Mouse (Mus musculus): Measurements from ENCODE around the gene Tnpo1.

Gene Tnpo1

GRCm38 (mm10) chr13:98926213-98926957, at the start of gene Tnpo1:
TSS of gene Tnpo1 (minus strand) at chr13:98926384.
- peak; percentile 91 for DNase-seq (ENCODE audit: low spot score)

GRCm38 (mm10) chr13:98972090-98972489, 45.9 kb upstream of the Tnpo1 start:
- DNase-seq (ENCODE audit: low spot score), result no peak

- no peak for DNase-seq (ENCODE audit: low spot score)
These were observed 45.5 kb upstream of the Tnpo1 start for GRCm38 (mm10) chr13:98971641-98972040.

- DNase-seq (ENCODE audit: low spot score), result no peak
These were observed 42.3 kb upstream of the Tnpo1 start for GRCm38 (mm10) chr13:98968517-98968916.

- DNase-seq (ENCODE audit: low spot score), result no peak
These were observed 41.8 kb upstream of the Tnpo1 start for GRCm38 (mm10) chr13:98967942-98968341.

- DNase-seq (ENCODE audit: low spot score), result no peak
These were observed 40.4 kb upstream of the Tnpo1 start for GRCm38 (mm10) chr13:98966583-98966982.

- no peak for DNase-seq (ENCODE audit: low spot score)
These were observed 37.4 kb upstream of the Tnpo1 start for GRCm38 (mm10) chr13:98963612-98964011.

GRCm38 (mm10) chr13:98958177-98958576, 32.0 kb upstream of the Tnpo1 start:
- DNase-seq (ENCODE audit: low spot score), result no peak

- DNase-seq (ENCODE audit: low spot score), result no peak
These were observed 30.0 kb upstream of the Tnpo1 start for GRCm38 (mm10) chr13:98956209-98956608.

- no peak for DNase-seq (ENCODE audit: low spot score)
These were observed 29.5 kb upstream of the Tnpo1 start for GRCm38 (mm10) chr13:98955676-98956075.

- DNase-seq (ENCODE audit: low spot score), result peak; percentile 15
These were observed 29.0 kb upstream of the Tnpo1 start for GRCm38 (mm10) chr13:98955226-98955625.

- DNase-seq (ENCODE audit: low spot score), result no peak
These were observed 27.6 kb upstream of the Tnpo1 start for GRCm38 (mm10) chr13:98953830-98954229.

GRCm38 (mm10) chr13:98951951-98952350, 25.8 kb upstream of the Tnpo1 start:
- DNase-seq (ENCODE audit: low spot score), result no peak

- no peak for DNase-seq (ENCODE audit: low spot score)
These were observed 22.0 kb upstream of the Tnpo1 start for GRCm38 (mm10) chr13:98948146-98948545.

GRCm38 (mm10) chr13:98946434-98946833, 20.2 kb upstream of the Tnpo1 start:
- no peak for DNase-seq (ENCODE audit: low spot score)

- DNase-seq (ENCODE audit: low spot score), result no peak
These were observed 19.7 kb upstream of the Tnpo1 start for GRCm38 (mm10) chr13:98945908-98946307.

GRCm38 (mm10) chr13:98945381-98945780, 19.2 kb upstream of the Tnpo1 start:
- DNase-seq (ENCODE audit: low spot score), result no peak

GRCm38 (mm10) chr13:98944620-98945081, 18.5 kb upstream of the Tnpo1 start:
- no peak for DNase-seq (ENCODE audit: low spot score)

- DNase-seq (ENCODE audit: low spot score), result no peak
These were observed 16.2 kb upstream of the Tnpo1 start for GRCm38 (mm10) chr13:98942360-98942759.

- no peak for DNase-seq (ENCODE audit: low spot score)
These were observed 15.7 kb upstream of the Tnpo1 start for GRCm38 (mm10) chr13:98941829-98942343.

GRCm38 (mm10) chr13:98937108-98937507, 10.9 kb upstream of the Tnpo1 start:
- DNase-seq (ENCODE audit: low spot score), result no peak

- DNase-seq (ENCODE audit: low spot score), result no peak
These were observed 2.7 kb upstream of the Tnpo1 start for GRCm38 (mm10) chr13:98928908-98929307.

GRCm38 (mm10) chr13:98926958-98927242, 716 bp upstream of the Tnpo1 start:
- DNase-seq (ENCODE audit: low spot score), result no peak

Data from urinary bladder, postnatal 25 days (tissue).